Mouse (Mus musculus): Measurements from ENCODE around the gene Pfkm. TPM values are rescaled to one million over a fixed set of nuclear protein-coding genes. Genes with fewer than 3 reads are reported as not detected.

Gene Pfkm
- polyA plus RNA-seq, 1 experiment from 2014 or later: 29.6 TPM

DNA sequence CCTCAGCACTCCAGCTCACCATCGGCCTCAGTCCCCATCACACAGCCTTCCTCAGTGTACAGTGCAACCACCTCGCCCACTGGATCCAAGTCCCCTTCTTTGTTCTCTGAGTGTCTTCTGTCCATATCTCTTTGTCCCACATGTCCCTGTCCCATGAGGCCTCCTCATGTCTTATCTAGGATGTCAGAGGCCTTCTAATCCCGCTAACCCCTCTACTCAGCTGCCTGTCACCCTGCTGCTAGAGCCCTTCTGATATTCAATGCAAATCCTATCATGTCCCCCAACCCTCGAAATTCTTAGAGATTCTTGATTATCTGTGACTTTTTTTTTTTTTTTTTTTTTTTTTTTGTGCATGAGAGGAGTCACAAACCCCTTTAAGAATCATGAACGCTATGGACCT, 23.9 kb downstream of the Pfkm start:
- Histone ChIP-seq H3K9me3 (ENCODE audit: control insufficient read depth, low read depth, low read length) (no peaks in the 10 kb centered on the region), H3K9ac (replicated peaks; ENCODE audit: low read depth, low read length) (no peak overlapping the region), H3K36me3 (ENCODE audit: control insufficient read depth, insufficient read depth, low read length) (peaks cover 4% of the 10 kb centered on the region; the same call in 1 of the 2 replicates), H3K4me1 (ENCODE audit: control insufficient read depth, insufficient read depth, low read length) (no peaks in the 10 kb centered on the region), H3K4me2 (replicated peaks; ENCODE audit: low read depth, low read length) (no peak overlapping the region), H3K27ac (ENCODE audit: low read length) (no peak overlapping the region), H3K27me3 (ENCODE audit: control insufficient read depth, insufficient read depth, low read length) (no peaks in the 10 kb centered on the region), H3K4me3 (ENCODE audit: low read depth, low read length) (no peak overlapping the region)
- ATAC-seq (ENCODE audit: insufficient number of reproducible peaks, insufficient read depth, low FRiP score, low read depth): no peak
- WGBS: 83% methylated on average over 5 of the region's 5 CpGs

DNA sequence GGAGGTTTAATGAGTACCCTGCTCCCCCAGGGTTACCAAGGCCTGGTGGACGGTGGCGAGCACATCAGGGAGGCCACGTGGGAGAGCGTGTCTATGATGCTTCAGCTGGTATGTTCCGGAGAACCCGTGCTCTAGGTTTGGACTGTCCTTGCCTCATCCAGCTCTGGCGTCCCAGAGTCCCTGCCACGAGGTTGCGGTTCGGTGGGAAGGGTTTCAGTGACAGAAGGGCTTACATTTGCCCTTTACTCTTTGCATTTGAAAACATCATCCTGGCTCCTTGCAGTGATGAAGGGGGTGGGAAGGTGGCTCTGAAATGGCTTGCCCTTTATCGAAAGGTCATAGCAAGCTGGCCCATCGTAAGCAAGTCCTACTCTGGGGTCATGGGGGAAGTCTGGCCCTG, 27.0 kb downstream of the Pfkm start:
- Histone ChIP-seq H3K9me3 (ENCODE audit: control insufficient read depth, low read depth, low read length) (no peaks in the 10 kb centered on the region), H3K27ac (ENCODE audit: low read length) (no peak overlapping the region), H3K36me3 (ENCODE audit: control insufficient read depth, insufficient read depth, low read length) (peaks cover 17% of the 10 kb centered on the region), H3K27me3 (ENCODE audit: control insufficient read depth, insufficient read depth, low read length) (no peaks in the 10 kb centered on the region), H3K9ac (replicated peaks; ENCODE audit: low read depth, low read length) (no peak overlapping the region), H3K4me3 (ENCODE audit: low read depth, low read length) (no peak overlapping the region), H3K4me2 (replicated peaks; ENCODE audit: low read depth, low read length) (no peak overlapping the region), H3K4me1 (ENCODE audit: control insufficient read depth, insufficient read depth, low read length) (no peaks in the 10 kb centered on the region)
- 89% methylated on average over 12 of the region's 12 CpGs for WGBS
- no peak for ATAC-seq (ENCODE audit: insufficient number of reproducible peaks, insufficient read depth, low FRiP score, low read depth)

DNA sequence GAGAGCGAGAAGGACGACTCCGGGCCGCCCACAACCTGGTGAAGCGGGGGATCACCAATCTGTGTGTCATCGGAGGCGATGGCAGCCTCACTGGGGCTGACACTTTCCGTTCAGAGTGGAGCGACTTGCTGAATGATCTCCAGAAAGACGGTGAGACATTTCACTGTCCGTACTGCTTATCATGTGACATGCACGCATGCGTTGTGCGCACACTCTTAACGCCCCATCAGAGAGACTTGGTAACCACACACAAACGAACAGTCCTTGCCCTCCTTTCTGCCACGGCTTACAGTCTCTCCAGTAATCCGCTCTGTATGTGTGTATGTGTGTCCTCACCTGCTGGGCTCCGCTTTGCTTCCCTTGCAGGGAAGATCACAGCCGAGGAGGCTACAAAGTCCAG, 28.4 kb downstream of the Pfkm start:
- H3K4me1 ChIP-seq (ENCODE audit: control insufficient read depth, insufficient read depth, low read length): no peaks in the 10 kb centered on the region
- H3K36me3 ChIP-seq (ENCODE audit: control insufficient read depth, insufficient read depth, low read length): peaks cover 29% of the 10 kb centered on the region
- ATAC-seq (ENCODE audit: insufficient number of reproducible peaks, insufficient read depth, low FRiP score, low read depth): no peak
- H3K4me3 ChIP-seq (ENCODE audit: low read depth, low read length): no peak overlapping the region
- H3K27ac ChIP-seq (ENCODE audit: low read length): no peak overlapping the region
- H3K4me2 ChIP-seq (replicated peaks; ENCODE audit: low read depth, low read length): no peak overlapping the region
- H3K9me3 ChIP-seq (ENCODE audit: control insufficient read depth, low read depth, low read length): no peaks in the 10 kb centered on the region
- 95% methylated on average over 20 of the region's 20 CpGs for WGBS
- no peaks in the 10 kb centered on the region for H3K27me3 ChIP-seq (ENCODE audit: control insufficient read depth, insufficient read depth, low read length)
- no peak overlapping the region for H3K9ac ChIP-seq (replicated peaks; ENCODE audit: low read depth, low read length)

DNA sequence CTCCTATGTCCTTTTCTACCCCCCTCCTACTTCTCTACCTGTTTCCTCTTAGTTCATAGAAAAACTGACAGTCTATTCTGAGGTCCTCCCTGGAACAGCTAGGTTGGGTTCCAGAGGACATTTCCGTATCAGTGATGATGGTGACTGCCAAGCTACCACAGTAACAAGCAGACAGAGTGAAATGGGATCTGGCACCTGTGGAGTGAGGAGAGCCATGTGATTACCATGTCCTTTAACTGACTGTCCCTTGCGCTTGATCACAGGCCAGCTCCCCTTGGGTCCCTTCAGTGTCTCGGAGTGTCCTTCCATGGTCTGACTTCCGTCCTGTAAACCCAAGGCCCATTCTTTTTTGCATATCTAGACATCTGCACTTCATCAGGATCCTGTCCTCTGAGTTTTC, 38.6 kb downstream of the Pfkm start:
- 94% methylated on average over 4 of the region's 4 CpGs for WGBS
- Histone ChIP-seq H3K4me3 (ENCODE audit: low read depth, low read length) (no peak overlapping the region), H3K27ac (ENCODE audit: low read length) (no peak overlapping the region), H3K27me3 (ENCODE audit: control insufficient read depth, insufficient read depth, low read length) (no peaks in the 10 kb centered on the region), H3K36me3 (ENCODE audit: control insufficient read depth, insufficient read depth, low read length) (peaks cover 54% of the 10 kb centered on the region), H3K4me1 (ENCODE audit: control insufficient read depth, insufficient read depth, low read length) (no peaks in the 10 kb centered on the region), H3K9me3 (ENCODE audit: control insufficient read depth, low read depth, low read length) (no peaks in the 10 kb centered on the region), H3K4me2 (replicated peaks; ENCODE audit: low read depth, low read length) (no peak overlapping the region), H3K9ac (replicated peaks; ENCODE audit: low read depth, low read length) (no peak overlapping the region)
- no peak for ATAC-seq (ENCODE audit: insufficient number of reproducible peaks, insufficient read depth, low FRiP score, low read depth)

DNA sequence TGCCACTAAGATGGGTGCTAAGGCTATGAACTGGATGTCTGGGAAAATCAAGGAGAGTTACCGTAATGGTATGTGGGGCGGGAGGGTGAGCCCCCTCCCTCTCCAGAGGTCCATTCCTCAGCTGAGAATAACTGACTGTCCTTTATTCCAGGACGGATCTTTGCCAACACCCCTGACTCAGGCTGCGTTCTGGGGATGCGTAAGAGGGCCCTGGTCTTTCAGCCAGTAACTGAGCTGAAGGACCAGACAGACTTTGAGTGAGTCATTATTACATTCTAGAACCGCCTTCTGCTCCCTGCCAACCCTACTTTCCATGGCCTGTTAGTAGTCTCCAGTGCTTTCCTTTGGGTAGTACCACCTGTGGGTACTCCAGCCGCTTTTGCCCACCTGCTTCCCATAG, 39.1 kb downstream of the Pfkm start:
- Histone ChIP-seq H3K4me3 (ENCODE audit: low read depth, low read length) (no peak overlapping the region), H3K27me3 (ENCODE audit: control insufficient read depth, insufficient read depth, low read length) (no peaks in the 10 kb centered on the region), H3K4me2 (replicated peaks; ENCODE audit: low read depth, low read length) (no peak overlapping the region), H3K4me1 (ENCODE audit: control insufficient read depth, insufficient read depth, low read length) (no peaks in the 10 kb centered on the region), H3K9ac (replicated peaks; ENCODE audit: low read depth, low read length) (no peak overlapping the region), H3K9me3 (ENCODE audit: control insufficient read depth, low read depth, low read length) (no peaks in the 10 kb centered on the region), H3K27ac (ENCODE audit: low read length) (no peak overlapping the region), H3K36me3 (ENCODE audit: control insufficient read depth, insufficient read depth, low read length) (peaks cover 55% of the 10 kb centered on the region)
- 93% methylated on average over 7 of the region's 7 CpGs for WGBS
- ATAC-seq (ENCODE audit: insufficient number of reproducible peaks, insufficient read depth, low FRiP score, low read depth): no peak

DNA sequence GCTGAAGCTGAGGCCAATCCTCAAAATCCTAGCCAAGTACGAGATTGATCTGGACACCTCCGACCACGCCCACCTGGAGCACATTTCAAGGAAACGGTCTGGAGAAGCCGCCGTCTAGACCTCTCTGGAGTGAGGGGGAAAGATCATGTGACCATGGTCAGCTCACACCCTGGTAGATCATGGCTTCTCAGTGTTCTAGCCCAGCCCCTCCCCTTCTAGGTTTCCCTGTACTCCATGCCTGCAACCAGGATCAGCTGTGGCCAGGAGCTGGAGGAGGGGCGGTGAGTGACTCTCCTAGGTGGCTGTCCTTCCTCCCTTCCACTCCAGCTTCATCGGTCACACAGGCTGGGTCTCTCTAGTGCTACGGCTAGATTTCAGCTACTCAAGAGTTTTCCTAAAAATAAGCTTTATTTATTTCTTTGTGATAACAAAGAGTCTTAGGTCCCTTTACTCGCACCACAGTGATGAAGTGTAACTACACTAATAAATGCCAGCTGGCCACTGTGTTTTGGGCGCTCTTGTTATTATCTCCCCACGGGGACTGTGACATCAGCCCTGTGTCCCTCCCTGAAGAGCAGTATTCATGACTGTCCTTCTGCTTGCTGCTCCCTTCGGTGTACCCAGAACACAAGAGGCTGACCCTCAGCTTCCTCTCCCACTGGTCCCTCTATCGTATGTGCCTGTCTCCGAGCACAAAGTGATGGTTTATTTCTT, 39.7 kb downstream of the Pfkm start:
- no peaks in the 10 kb centered on the region for H3K4me1 ChIP-seq (ENCODE audit: control insufficient read depth, insufficient read depth, low read length)
- no peak overlapping the region for H3K4me3 ChIP-seq (ENCODE audit: low read depth, low read length)
- no peaks in the 10 kb centered on the region for H3K9me3 ChIP-seq (ENCODE audit: control insufficient read depth, low read depth, low read length)
- no peaks in the 10 kb centered on the region for H3K27me3 ChIP-seq (ENCODE audit: control insufficient read depth, insufficient read depth, low read length)
- H3K9ac ChIP-seq (replicated peaks; ENCODE audit: low read depth, low read length): no peak overlapping the region
- no peak overlapping the region for H3K27ac ChIP-seq (ENCODE audit: low read length)
- H3K36me3 ChIP-seq (ENCODE audit: control insufficient read depth, insufficient read depth, low read length): peaks cover 56% of the 10 kb centered on the region
- 87% methylated on average over 15 of the region's 15 CpGs for WGBS
- H3K4me2 ChIP-seq (replicated peaks; ENCODE audit: low read depth, low read length): no peak overlapping the region
- ATAC-seq (ENCODE audit: insufficient number of reproducible peaks, insufficient read depth, low FRiP score, low read depth): no peak

DNA sequence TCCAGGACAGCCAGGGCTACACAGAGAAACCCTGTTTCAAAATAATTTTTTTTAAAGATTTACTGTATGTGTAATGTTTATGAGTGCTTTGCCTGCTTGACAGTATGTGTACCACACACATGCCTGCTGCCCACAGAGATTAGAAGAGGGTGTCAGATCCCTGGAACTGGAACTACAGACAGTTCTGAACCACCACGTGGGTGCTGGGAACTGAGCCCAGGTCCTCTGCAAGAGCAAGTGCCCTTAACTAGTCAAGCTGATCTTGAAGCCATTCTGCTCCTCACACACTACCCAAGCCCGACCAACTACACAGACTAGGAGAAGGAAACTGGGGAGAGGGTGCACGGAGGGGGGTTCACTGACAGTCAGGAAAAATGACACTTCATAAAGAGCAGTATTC, 41.1 kb downstream of the Pfkm start:
- Histone ChIP-seq H3K9ac (replicated peaks; ENCODE audit: low read depth, low read length) (no peak overlapping the region), H3K9me3 (ENCODE audit: control insufficient read depth, low read depth, low read length) (no peaks in the 10 kb centered on the region), H3K27me3 (ENCODE audit: control insufficient read depth, insufficient read depth, low read length) (no peaks in the 10 kb centered on the region), H3K27ac (ENCODE audit: low read length) (no peak overlapping the region), H3K36me3 (ENCODE audit: control insufficient read depth, insufficient read depth, low read length) (peaks cover 54% of the 10 kb centered on the region), H3K4me3 (ENCODE audit: low read depth, low read length) (no peak overlapping the region), H3K4me2 (replicated peaks; ENCODE audit: low read depth, low read length) (no peak overlapping the region), H3K4me1 (ENCODE audit: control insufficient read depth, insufficient read depth, low read length) (no peaks in the 10 kb centered on the region)
- WGBS: 91% methylated on average over 3 of the region's 3 CpGs
- ATAC-seq (ENCODE audit: insufficient number of reproducible peaks, insufficient read depth, low FRiP score, low read depth): no peak

DNA sequence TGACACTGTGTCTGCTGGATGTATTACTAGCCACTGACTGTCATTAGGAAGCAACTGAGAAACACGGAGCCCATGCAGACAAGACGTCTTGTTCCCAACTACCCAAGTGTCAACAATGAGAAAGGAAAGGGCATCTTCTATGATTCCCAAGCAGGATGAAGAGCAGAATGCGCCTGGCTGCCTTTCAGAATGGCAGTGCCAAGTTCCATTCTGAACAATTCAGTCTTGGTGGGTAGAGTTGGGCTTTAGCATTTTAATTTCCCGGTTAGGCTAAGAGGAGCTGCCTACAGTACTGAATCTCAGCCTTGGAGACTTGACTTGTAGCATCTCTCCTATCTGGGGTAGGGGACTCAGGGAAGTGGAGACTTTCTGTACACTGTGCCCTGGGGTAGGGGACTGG, 41.6 kb downstream of the Pfkm start:
- peaks cover 53% of the 10 kb centered on the region for H3K36me3 ChIP-seq (ENCODE audit: control insufficient read depth, insufficient read depth, low read length)
- H3K4me2 ChIP-seq (replicated peaks; ENCODE audit: low read depth, low read length): no peak overlapping the region
- no peaks in the 10 kb centered on the region for H3K27me3 ChIP-seq (ENCODE audit: control insufficient read depth, insufficient read depth, low read length)

DNA sequence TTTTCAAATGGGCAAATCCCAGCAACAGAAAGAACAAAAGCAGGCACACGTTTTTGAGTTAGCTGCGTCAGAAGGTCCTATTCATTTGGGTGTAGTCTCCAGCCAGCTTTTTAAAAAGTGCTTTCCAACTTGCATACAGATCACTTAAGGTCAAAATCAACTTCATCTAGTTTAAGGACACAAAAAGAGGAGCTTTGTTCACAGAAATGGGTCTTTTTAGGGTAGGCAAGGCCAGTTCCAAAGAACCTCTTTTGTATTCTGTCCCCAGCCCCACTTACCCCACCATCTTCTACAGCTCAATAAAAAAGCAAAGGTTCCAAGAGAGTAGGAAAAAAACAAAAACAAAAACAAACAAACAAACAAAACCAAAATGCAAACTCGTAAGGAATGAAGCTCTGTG, 42.3 kb downstream of the Pfkm start:
- H3K27ac ChIP-seq (ENCODE audit: low read length): no peak overlapping the region
- no peak overlapping the region for H3K4me2 ChIP-seq (replicated peaks; ENCODE audit: low read depth, low read length)
- no peak overlapping the region for H3K9ac ChIP-seq (replicated peaks; ENCODE audit: low read depth, low read length)
- ATAC-seq (ENCODE audit: insufficient number of reproducible peaks, insufficient read depth, low FRiP score, low read depth): no peak
- no peaks in the 10 kb centered on the region for H3K27me3 ChIP-seq (ENCODE audit: control insufficient read depth, insufficient read depth, low read length)
- 75% methylated on average over 3 of the region's 3 CpGs for WGBS
- H3K4me1 ChIP-seq (ENCODE audit: control insufficient read depth, insufficient read depth, low read length): no peaks in the 10 kb centered on the region
- H3K4me3 ChIP-seq (ENCODE audit: low read depth, low read length): no peak overlapping the region
- H3K9me3 ChIP-seq (ENCODE audit: control insufficient read depth, low read depth, low read length): no peaks in the 10 kb centered on the region
- peaks cover 53% of the 10 kb centered on the region for H3K36me3 ChIP-seq (ENCODE audit: control insufficient read depth, insufficient read depth, low read length)

More for the DNA sequence above, 41.6 kb downstream of the Pfkm start:
- 92% methylated on average over 4 of the region's 4 CpGs for WGBS
- no peak overlapping the region for H3K4me3 ChIP-seq (ENCODE audit: low read depth, low read length)
- H3K9ac ChIP-seq (replicated peaks; ENCODE audit: low read depth, low read length): no peak overlapping the region
- H3K9me3 ChIP-seq (ENCODE audit: control insufficient read depth, low read depth, low read length): no peaks in the 10 kb centered on the region
- ATAC-seq (ENCODE audit: insufficient number of reproducible peaks, insufficient read depth, low FRiP score, low read depth): no peak
- H3K4me1 ChIP-seq (ENCODE audit: control insufficient read depth, insufficient read depth, low read length): no peaks in the 10 kb centered on the region
- H3K27ac ChIP-seq (ENCODE audit: low read length): no peak overlapping the region
